Mouse (Mus musculus) lung, embryonic 14.5 days (tissue): ENCODE results near the gene Wdr5. TPM values are rescaled to one million over a fixed set of nuclear protein-coding genes. Genes with fewer than 3 reads are reported as not detected.
"Not testable (repeated sequence)": the region's sequence is repeated elsewhere in the genome, so short reads cannot be mapped to it uniquely, and the experiment has no call there.

Experiments used
- ATAC-seq: fragments of 200-750 bp; cut with Nextera tagmentation; 2 replicates; pipeline ENCODE4 v1.8.0; 2017; ENCODE audit warnings: mild to moderate bottlenecking, moderate TSS enrichment, moderate library complexity; ENCODE audit not compliant: insufficient read depth
- DNase-seq: peaks from one replicate; pipeline ENCODE4 v3.0.0-alpha.2; 2015
- H3K27ac ChIP-seq: fragments of 300-500 bp; sonication (generic); 2 replicates; pipeline ENCODE4 v1.5.1; 2014; ENCODE audit warnings: low read depth, mild to moderate bottlenecking, moderate library complexity
- H3K27me3 ChIP-seq: fragments of 300-500 bp; sonication (generic); 2 replicates; pipeline ENCODE4 v1.6.1; 2014; ENCODE audit warnings: low read length, control low read depth; ENCODE audit not compliant: insufficient read depth
- H3K36me3 ChIP-seq: fragments of 300-500 bp; sonication (generic); 2 replicates; pipeline ENCODE4 v1.6.1; 2014; ENCODE audit warnings: control low read depth; ENCODE audit not compliant: insufficient read depth
- H3K4me1 ChIP-seq: fragments of 300-500 bp; sonication (generic); 2 replicates; pipeline ENCODE4 v1.6.1; 2014; ENCODE audit warnings: antibody characterized with exemption, control low read depth; ENCODE audit not compliant: insufficient read depth
- H3K4me2 ChIP-seq: fragments of 300-500 bp; sonication (generic); 2 replicates; pipeline ENCODE4 v1.6.1; 2014; ENCODE audit warnings: mild to moderate bottlenecking
- H3K4me3 ChIP-seq: fragments of 300-500 bp; sonication (generic); 2 replicates; pipeline ENCODE4 v1.5.1; 2014; ENCODE audit warnings: low read depth, low read length
- H3K9ac ChIP-seq: fragments of 300-500 bp; sonication (generic); 2 replicates; pipeline ENCODE4 v1.6.1; 2014
- H3K9me3 ChIP-seq: fragments of 300-500 bp; sonication (generic); 2 replicates; pipeline ENCODE4 v1.6.1; 2016; ENCODE audit warnings: low read depth, low read length, control low read depth
- CTCF ChIP-seq: IDR thresholded peaks from 2 replicates; pipeline ENCODE4 v1.5.1; 2016; ENCODE audit warnings: antibody characterized with exemption, low read depth
- WGBS: fragments of 180-500 bp; shearing (Covaris S2); extraction: QIAGEN DNeasy Blood & Tissue Kit; methylation state at CpG from one replicate; pipeline ENCODE4 v1.1.7; 2014; 5-methylcytosine and 5-hydroxymethylcytosine counted together
- polyA plus RNA-seq: library from polyadenylated mRNA; unstranded; fragments of >200 nt; fragmentation: Nextera tagmentation; extraction: Ambion mirVana; gene quantifications from 2 replicates; pipeline ENCODE4 v1.2.1, GENCODE M21; 2014

The Wdr5 gene
- polyA plus RNA-seq, 1 experiment from 2014 or later = 71.3 TPM

DNA sequence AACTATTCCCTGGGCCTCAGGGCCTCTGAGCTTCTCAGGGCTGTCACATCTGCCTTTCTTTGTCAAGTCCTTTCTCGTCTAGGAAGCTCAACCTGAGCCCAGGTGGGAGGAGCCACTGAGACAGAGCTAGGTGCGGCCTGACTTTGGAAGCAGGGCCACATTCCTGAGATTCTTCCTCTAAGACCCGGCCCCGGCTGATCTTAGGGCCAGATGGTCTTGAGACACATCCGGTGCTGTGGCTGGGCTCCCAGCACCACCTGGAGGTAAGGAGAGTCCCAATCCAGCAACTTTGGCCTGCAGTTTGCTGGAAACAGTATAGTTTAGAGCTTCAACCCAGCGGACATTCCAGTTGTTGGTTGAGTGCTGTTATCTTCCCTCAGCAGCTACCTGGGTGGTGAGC lies 9.4 kb upstream of the Wdr5 start:
- Histone ChIP-seq H3K27ac (peak overlapping the region; percentile 80), H3K36me3 (no peaks in the 10 kb centered on the region), H3K4me1 (peaks cover 9% of the 10 kb centered on the region), H3K27me3 (no peaks in the 10 kb centered on the region), H3K4me3 (no peak overlapping the region), H3K4me2 (no peak overlapping the region), H3K9me3 (no peaks in the 10 kb centered on the region), H3K9ac (no peak overlapping the region)
- ATAC-seq (peak; percentile 92), DNase-seq (peak; percentile 85)
- 10% methylated on average over 6 of the region's 6 CpGs for WGBS
- peak; percentile 49 for TF ChIP-seq CTCF

DNA sequence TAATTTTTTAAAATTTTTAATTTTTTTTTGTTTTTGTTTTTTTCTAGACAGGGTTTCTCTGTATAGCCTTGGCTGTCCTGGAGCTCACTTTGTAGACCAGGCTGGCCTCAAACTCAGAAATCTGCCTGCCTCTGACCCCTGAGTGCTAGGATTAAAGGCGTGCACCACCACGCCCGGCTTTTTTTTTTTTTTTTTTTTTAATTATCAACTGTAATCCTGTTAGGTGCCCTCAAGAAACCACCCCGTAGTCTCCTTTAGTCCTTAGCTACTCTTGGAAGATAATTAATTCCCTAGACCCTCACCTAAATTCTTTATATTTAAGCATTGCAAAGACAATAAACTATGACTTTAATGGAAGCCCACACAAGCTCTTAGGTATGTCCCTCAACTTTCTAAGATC lies 8.3 kb upstream of the Wdr5 start:
- ATAC-seq = not testable (repeated sequence)
- 92% methylated on average over 4 of the region's 4 CpGs for WGBS

DNA sequence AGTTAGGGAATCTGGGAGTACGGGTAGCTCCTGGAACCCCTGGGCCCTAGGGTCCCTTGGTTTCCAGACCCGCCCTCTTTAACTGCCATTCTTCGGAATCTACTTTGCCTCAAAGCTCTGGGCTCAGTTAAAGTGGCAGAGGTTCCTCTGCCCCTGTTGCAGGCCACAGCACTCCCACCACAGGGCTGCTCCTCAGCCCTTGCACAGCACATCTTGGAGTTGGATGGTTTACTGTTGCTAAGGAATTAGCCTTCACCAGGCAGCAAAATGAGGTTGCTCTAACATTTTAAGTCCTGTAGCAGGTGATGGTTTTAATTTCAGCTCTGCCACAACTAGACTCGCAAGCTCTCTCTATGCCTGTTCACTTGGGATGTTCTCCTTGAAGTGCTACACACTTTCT lies 7.4 kb upstream of the Wdr5 start, which contains the start of gene Brd3:
TSS of gene Brd3 (minus strand) at position 101 of the 400 bp plus-strand sequence.
- no peaks in the 10 kb centered on the region for H3K27me3 ChIP-seq
- no peak within 1 kb of the TSS for H3K9ac ChIP-seq
- no peak within 1 kb of the TSS for H3K4me3 ChIP-seq
- H3K36me3 ChIP-seq = no peaks in the 10 kb centered on the region
- H3K9me3 ChIP-seq = no peaks in the 10 kb centered on the region
- ATAC-seq (no peak), DNase-seq (no peak)
- no peak within 1 kb of the TSS for H3K4me2 ChIP-seq
- H3K27ac ChIP-seq = no peak within 1 kb of the TSS
- 68% methylated on average over 4 of the region's 4 CpGs for WGBS
- no peak for TF ChIP-seq CTCF
- H3K4me1 ChIP-seq = peaks cover 9% of the 10 kb centered on the region

More for the DNA sequence above, 8.3 kb upstream of the Wdr5 start:
- not testable (repeated sequence) for H3K9me3 ChIP-seq, H3K4me1 ChIP-seq, H3K4me3 ChIP-seq, H3K4me2 ChIP-seq, DNase-seq, H3K9ac ChIP-seq, H3K27ac ChIP-seq, H3K36me3 ChIP-seq, H3K27me3 ChIP-seq

DNA sequence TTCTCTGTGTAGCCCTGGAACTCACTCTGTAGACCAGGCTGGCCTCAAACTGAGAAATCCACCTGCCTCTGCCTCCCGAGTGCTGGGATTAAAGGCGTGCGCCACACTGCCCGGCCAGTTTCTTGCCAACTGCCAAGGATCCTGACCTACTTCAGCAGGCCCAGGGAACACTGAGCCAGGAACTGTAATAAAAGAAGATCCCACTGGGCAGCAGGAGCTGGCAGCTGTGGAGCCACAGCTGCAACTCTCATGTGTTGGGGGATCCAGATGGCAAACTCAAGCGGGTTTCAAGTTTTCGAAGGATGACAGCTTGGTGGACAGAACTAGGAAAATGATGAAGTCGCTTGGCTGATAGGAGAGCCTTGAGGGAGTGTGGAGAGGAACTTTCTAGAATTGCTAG lies 4.3 kb upstream of the Wdr5 start:
- H3K9ac ChIP-seq = no peak overlapping the region
- ATAC-seq = no peak
- no peak for DNase-seq
- H3K4me3 ChIP-seq = no peak overlapping the region
- H3K9me3 ChIP-seq = no peaks in the 10 kb centered on the region
- no peak overlapping the region for H3K4me2 ChIP-seq
- no peaks in the 10 kb centered on the region for H3K36me3 ChIP-seq
- H3K4me1 ChIP-seq = peaks cover 7% of the 10 kb centered on the region
- 89% methylated on average over 7 of the region's 7 CpGs for WGBS
- H3K27ac ChIP-seq = no peak overlapping the region
- TF ChIP-seq CTCF = no peak
- no peaks in the 10 kb centered on the region for H3K27me3 ChIP-seq

DNA sequence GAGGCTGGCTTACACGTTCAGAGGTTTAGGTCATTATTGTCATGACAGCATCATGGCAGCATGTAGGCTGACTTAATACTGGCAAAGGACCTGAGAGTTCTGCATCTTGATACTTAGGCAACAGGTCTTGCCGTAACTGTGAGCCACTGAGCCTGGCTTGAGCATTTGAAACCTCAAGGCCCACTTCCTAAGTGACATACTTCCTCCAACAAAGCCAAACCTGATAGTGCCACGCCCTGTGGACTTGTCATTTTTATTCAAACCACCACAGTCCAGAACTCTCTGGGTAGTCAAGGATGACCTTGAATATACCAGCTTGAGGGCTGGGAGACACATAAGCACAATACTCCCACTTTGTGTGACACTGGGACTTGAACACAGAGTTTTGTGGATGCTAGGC lies 2.0 kb upstream of the Wdr5 start:
- ATAC-seq = no peak
- H3K4me3 ChIP-seq = no peak overlapping the region
- no peaks in the 10 kb centered on the region for H3K9me3 ChIP-seq
- H3K4me1 ChIP-seq = peaks cover 13% of the 10 kb centered on the region
- H3K9ac ChIP-seq = no peak overlapping the region
- WGBS = 92% methylated on average over 3 of the region's 3 CpGs
- no peak overlapping the region for H3K27ac ChIP-seq
- H3K27me3 ChIP-seq = no peaks in the 10 kb centered on the region
- no peak for DNase-seq
- H3K4me2 ChIP-seq = no peak overlapping the region
- TF ChIP-seq CTCF = no peak
- H3K36me3 ChIP-seq = no peaks in the 10 kb centered on the region

DNA sequence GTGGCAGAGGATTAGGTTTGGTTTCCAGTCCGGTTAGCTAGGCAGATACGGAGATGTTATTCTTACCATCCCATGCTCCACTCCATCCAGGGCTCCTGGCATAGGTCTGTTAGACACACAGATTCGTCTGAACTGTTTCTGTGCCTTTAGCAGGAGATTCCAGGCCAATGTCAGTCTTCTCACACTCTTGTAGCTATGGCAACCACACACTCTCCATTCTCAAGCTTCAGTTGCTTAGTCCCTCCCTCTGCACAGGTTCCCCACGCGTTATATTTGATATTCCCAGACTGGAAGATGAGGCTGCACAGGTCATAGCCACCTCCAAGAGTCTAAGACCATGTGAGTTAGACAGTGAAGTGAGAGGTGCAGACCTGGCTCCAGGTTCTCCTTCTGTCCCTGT lies 1.1 kb upstream of the Wdr5 start:
- DNase-seq = peak; percentile 8
- no peak for ATAC-seq
- Histone ChIP-seq H3K27me3 (no peaks in the 10 kb centered on the region), H3K36me3 (peaks cover 7% of the 10 kb centered on the region), H3K4me1 (peaks cover 13% of the 10 kb centered on the region), H3K9ac (peak overlapping the region; percentile 93), H3K4me2 (peak overlapping the region; percentile 94), H3K27ac (peak overlapping the region; percentile 91; the same call in 1 of the 2 replicates), H3K4me3 (peak overlapping the region; percentile 92), H3K9me3 (no peaks in the 10 kb centered on the region)
- WGBS = 62% methylated on average over 5 of the region's 5 CpGs
- no peak for TF ChIP-seq CTCF

DNA sequence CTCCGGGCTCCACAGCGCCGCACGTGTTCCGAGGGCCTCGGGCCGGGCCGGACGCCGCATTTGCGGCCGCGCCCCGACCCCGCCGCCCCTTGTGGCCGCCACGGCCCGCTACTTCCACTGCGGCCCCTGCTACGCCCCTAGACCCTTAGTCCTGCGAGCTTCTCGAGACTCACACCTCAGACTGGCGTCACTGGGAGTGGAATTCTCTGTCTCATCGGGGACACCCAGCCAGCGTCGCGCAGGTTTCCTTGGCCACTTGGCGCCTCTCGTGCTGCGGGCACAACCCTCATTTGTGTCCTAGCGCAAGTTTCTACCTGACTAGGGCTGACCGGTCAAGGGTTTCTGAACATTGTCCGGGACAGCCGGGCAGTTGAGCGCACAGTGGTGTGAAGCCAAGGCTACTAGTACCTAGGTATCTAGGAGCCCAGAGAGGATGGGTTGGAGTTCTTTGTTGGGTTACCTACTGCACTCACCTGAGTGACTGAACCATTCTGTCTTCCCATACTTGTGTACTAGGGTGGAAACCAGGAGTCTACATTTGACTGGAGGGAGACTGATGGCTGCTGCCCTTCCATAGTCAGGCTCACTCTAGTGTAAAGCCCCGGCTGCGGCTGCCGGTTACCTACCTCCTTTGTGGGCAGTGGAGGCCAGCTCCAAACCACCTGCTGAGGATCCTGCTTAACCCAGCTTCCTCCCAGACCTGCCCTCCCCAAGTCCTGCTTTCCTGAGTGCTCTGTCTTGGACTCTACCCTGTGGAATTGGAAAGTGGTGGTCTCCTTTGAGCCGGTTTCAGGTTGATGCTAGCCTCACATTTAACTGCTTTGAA lies 597 bp downstream of the Wdr5 start:
- H3K4me2 ChIP-seq = peak overlapping the region; percentile 94
- H3K4me1 ChIP-seq = peaks cover 13% of the 10 kb centered on the region
- WGBS = under 1% methylated on average over 40 of the region's 40 CpGs
- H3K27me3 ChIP-seq = no peaks in the 10 kb centered on the region
- DNase-seq (peak; percentile 41), ATAC-seq (peak; percentile 69)
- peak overlapping the region; percentile 93 for H3K9ac ChIP-seq
- TF ChIP-seq CTCF = peak; percentile 8; the same call in 1 of the 2 replicates
- peaks cover 24% of the 10 kb centered on the region for H3K36me3 ChIP-seq
- H3K4me3 ChIP-seq = peak overlapping the region; percentile 92
- H3K9me3 ChIP-seq = no peaks in the 10 kb centered on the region
- H3K27ac ChIP-seq = peak overlapping the region; percentile 91
